Mouse (Mus musculus) midbrain, embryonic 11.5 days (tissue): ENCODE data around the gene Pde7b. TPM values are rescaled to one million over a fixed set of nuclear protein-coding genes. Genes with fewer than 3 reads are reported as not detected.

Experiments used
- ATAC-seq: fragments of 200-750 bp; cut with Nextera tagmentation; 2 replicates; pipeline ENCODE4 v1.8.0; 2017; ENCODE audit warnings: moderate TSS enrichment, moderate library complexity; ENCODE audit not compliant: low FRiP score
- DNase-seq: peaks from one replicate; pipeline ENCODE4 v3.0.0; 2015; ENCODE audit warnings: low spot score; ENCODE audit errors: missing footprints
- H3K27ac ChIP-seq: fragments of 300-500 bp; sonication (generic); 2 replicates; pipeline ENCODE4 v1.5.1; 2014; ENCODE audit warnings: low read depth, low read length
- H3K27me3 ChIP-seq: fragments of 300-500 bp; sonication (generic); 2 replicates; pipeline ENCODE4 v1.6.1; 2014; ENCODE audit warnings: mild to moderate bottlenecking, low read length, moderate library complexity, mixed read lengths; ENCODE audit not compliant: control insufficient read depth, insufficient read depth
- H3K36me3 ChIP-seq: fragments of 300-500 bp; sonication (generic); 2 replicates; pipeline ENCODE4 v1.6.1; 2014; ENCODE audit warnings: mild to moderate bottlenecking, low read length, moderate library complexity, mixed read lengths; ENCODE audit not compliant: control insufficient read depth, insufficient read depth
- H3K4me1 ChIP-seq: fragments of 300-500 bp; sonication (generic); 2 replicates; pipeline ENCODE4 v1.6.1; 2014; ENCODE audit warnings: low read length; ENCODE audit not compliant: control insufficient read depth, insufficient read depth
- H3K4me2 ChIP-seq: fragments of 300-500 bp; sonication (generic); 2 replicates; pipeline ENCODE4 v1.6.1; 2014; ENCODE audit warnings: mild to moderate bottlenecking, moderate library complexity
- H3K4me3 ChIP-seq: fragments of 300-500 bp; sonication (generic); 2 replicates; pipeline ENCODE4 v1.5.1; 2014; ENCODE audit warnings: low read depth, low read length
- H3K9ac ChIP-seq: fragments of 300-500 bp; sonication (generic); 2 replicates; pipeline ENCODE4 v1.6.1; 2014; ENCODE audit warnings: low read length
- H3K9me3 ChIP-seq: fragments of 300-500 bp; sonication (generic); 2 replicates; pipeline ENCODE4 v1.6.1; 2016; ENCODE audit warnings: low read length; ENCODE audit not compliant: control insufficient read depth
- WGBS: fragments of 180-500 bp; shearing (Covaris S2); extraction: QIAGEN DNeasy Blood & Tissue Kit; methylation state at CpG from one replicate; pipeline ENCODE4 v1.1.7; 2014; 5-methylcytosine and 5-hydroxymethylcytosine counted together
- polyA plus RNA-seq: library from polyadenylated mRNA; unstranded; fragments of >200 nt; fragmentation: Nextera tagmentation; extraction: Ambion mirVana; gene quantifications from 2 replicates; pipeline ENCODE4 v1.2.1, GENCODE M21; 2014

Gene Pde7b
- polyA plus RNA-seq, 1 experiment from 2014 or later = 1.1 TPM

- Histone ChIP-seq H3K4me1 (no peaks in the 10 kb centered on the region), H3K27ac (no peak overlapping the region), H3K36me3 (no peaks in the 10 kb centered on the region), H3K4me2 (no peak overlapping the region), H3K9me3 (no peaks in the 10 kb centered on the region), H3K27me3 (no peaks in the 10 kb centered on the region), H3K4me3 (no peak overlapping the region), H3K9ac (no peak overlapping the region)
- ATAC-seq = no peak
- no peak for DNase-seq
- WGBS = 70% methylated on average over 5 of the region's 5 CpGs
Measured at GRCm38 (mm10) chr10:20595107-20595810, 129.6 kb downstream of the Pde7b start.

- H3K27ac ChIP-seq = no peak overlapping the region
- H3K4me1 ChIP-seq = no peaks in the 10 kb centered on the region
- H3K9ac ChIP-seq = no peak overlapping the region
- ATAC-seq = no peak
- no peaks in the 10 kb centered on the region for H3K27me3 ChIP-seq
- no peak for DNase-seq
- H3K9me3 ChIP-seq = no peaks in the 10 kb centered on the region
- no peak overlapping the region for H3K4me3 ChIP-seq
- H3K4me2 ChIP-seq = no peak overlapping the region
- no peaks in the 10 kb centered on the region for H3K36me3 ChIP-seq
- WGBS = 65% methylated on average over 5 of the region's 5 CpGs
Measured at GRCm38 (mm10) chr10:20594015-20594414, 130.9 kb downstream of the Pde7b start.

GRCm38 (mm10) chr10:20590100-20590499 lies 134.8 kb downstream of the Pde7b start:
- no peak overlapping the region for H3K4me3 ChIP-seq
- H3K9ac ChIP-seq = no peak overlapping the region
- no peaks in the 10 kb centered on the region for H3K9me3 ChIP-seq
- no peak overlapping the region for H3K4me2 ChIP-seq
- DNase-seq (no peak), ATAC-seq (no peak)
- H3K27ac ChIP-seq = no peak overlapping the region
- H3K27me3 ChIP-seq = no peaks in the 10 kb centered on the region
- no peaks in the 10 kb centered on the region for H3K4me1 ChIP-seq
- no peaks in the 10 kb centered on the region for H3K36me3 ChIP-seq
- 79% methylated on average over 7 of the region's 7 CpGs for WGBS

- WGBS = 93% methylated on average over 4 of the region's 4 CpGs
- no peak overlapping the region for H3K4me2 ChIP-seq
- H3K9ac ChIP-seq = no peak overlapping the region
- H3K27me3 ChIP-seq = no peaks in the 10 kb centered on the region
- H3K36me3 ChIP-seq = no peaks in the 10 kb centered on the region
- no peak overlapping the region for H3K4me3 ChIP-seq
- H3K9me3 ChIP-seq = no peaks in the 10 kb centered on the region
- no peaks in the 10 kb centered on the region for H3K4me1 ChIP-seq
- ATAC-seq (no peak), DNase-seq (no peak)
- H3K27ac ChIP-seq = no peak overlapping the region
Measured at GRCm38 (mm10) chr10:20585959-20586358, 138.9 kb downstream of the Pde7b start.

- Histone ChIP-seq H3K27me3 (no peaks in the 10 kb centered on the region), H3K9me3 (no peaks in the 10 kb centered on the region), H3K9ac (no peak overlapping the region), H3K4me1 (no peaks in the 10 kb centered on the region), H3K36me3 (no peaks in the 10 kb centered on the region), H3K4me3 (no peak overlapping the region), H3K27ac (no peak overlapping the region), H3K4me2 (no peak overlapping the region)
- no peak for DNase-seq
- no peak for ATAC-seq
- WGBS = 97% methylated on average over 11 of the region's 11 CpGs
Measured at GRCm38 (mm10) chr10:20575002-20575401, 149.9 kb downstream of the Pde7b start.

GRCm38 (mm10) chr10:20574414-20574813 lies 150.5 kb downstream of the Pde7b start:
- no peak overlapping the region for H3K27ac ChIP-seq
- H3K9me3 ChIP-seq = no peaks in the 10 kb centered on the region
- no peak overlapping the region for H3K4me2 ChIP-seq
- WGBS = 87% methylated on average over 1 of the region's 1 CpGs
- H3K4me3 ChIP-seq = no peak overlapping the region
- DNase-seq (no peak), ATAC-seq (no peak)
- H3K4me1 ChIP-seq = no peaks in the 10 kb centered on the region
- no peak overlapping the region for H3K9ac ChIP-seq
- H3K36me3 ChIP-seq = no peaks in the 10 kb centered on the region
- H3K27me3 ChIP-seq = no peaks in the 10 kb centered on the region

- Histone ChIP-seq H3K9ac (no peak overlapping the region), H3K4me3 (no peak overlapping the region), H3K36me3 (no peaks in the 10 kb centered on the region), H3K4me2 (no peak overlapping the region), H3K4me1 (no peaks in the 10 kb centered on the region), H3K27me3 (no peaks in the 10 kb centered on the region), H3K27ac (no peak overlapping the region), H3K9me3 (no peaks in the 10 kb centered on the region)
- ATAC-seq = no peak
- no peak for DNase-seq
- WGBS = 91% methylated on average over 2 of the region's 2 CpGs
Measured at GRCm38 (mm10) chr10:20571521-20571920, 153.4 kb downstream of the Pde7b start.

- H3K27ac ChIP-seq = no peak overlapping the region
- no peak overlapping the region for H3K4me2 ChIP-seq
- no peak overlapping the region for H3K4me3 ChIP-seq
- DNase-seq = no peak
- H3K36me3 ChIP-seq = no peaks in the 10 kb centered on the region
- 90% methylated on average over 6 of the region's 6 CpGs for WGBS
- H3K4me1 ChIP-seq = no peaks in the 10 kb centered on the region
- no peak overlapping the region for H3K9ac ChIP-seq
- H3K27me3 ChIP-seq = no peaks in the 10 kb centered on the region
- ATAC-seq = no peak
- H3K9me3 ChIP-seq = no peaks in the 10 kb centered on the region
Measured at GRCm38 (mm10) chr10:20568630-20569029, 156.2 kb downstream of the Pde7b start.

- Histone ChIP-seq H3K9me3 (no peaks in the 10 kb centered on the region), H3K27me3 (no peaks in the 10 kb centered on the region), H3K4me3 (no peak overlapping the region), H3K9ac (no peak overlapping the region), H3K4me1 (no peaks in the 10 kb centered on the region), H3K4me2 (no peak overlapping the region), H3K27ac (no peak overlapping the region), H3K36me3 (no peaks in the 10 kb centered on the region)
- ATAC-seq (no peak), DNase-seq (no peak)
- WGBS = 93% methylated on average over 5 of the region's 5 CpGs
Measured at GRCm38 (mm10) chr10:20567684-20568236, 157.1 kb downstream of the Pde7b start.
